Mouse (Mus musculus) central nervous system, embryonic 14 days (tissue): ENCODE measurements around the gene Kansl1. TPM values are rescaled to one million over a fixed set of nuclear protein-coding genes. Genes with fewer than 3 reads are reported as not detected.

ENCODE experiments used
- polyA plus RNA-seq: library from polyadenylated mRNA; depleted of rRNA; stranded (reverse); fragments of >200 nt; gene quantifications from 2 replicates; pipeline ENCODE4 v1.2.3, GENCODE M21; 2012; rRNA removed

Gene Kansl1
- 112 and 120 TPM in 2 replicates for polyA plus RNA-seq

GRCm38 (mm10) chr11:104468751-104469268, at the start of gene Kansl1:
TSS of gene Kansl1 (minus strand) at chr11:104468861.

Other genes with a start within 250 kb of the Kansl1 start
- gene Mapt, start 237.5 kb downstream of the Kansl1 start, polyA plus RNA-seq: 311 and 360 TPM in 2 replicates
- 29.5 and 30.7 TPM in 2 replicates for gene Cdc27, start 81.8 kb upstream of the Kansl1 start, polyA plus RNA-seq
- 3.0 and 67.6 TPM in 2 replicates for gene Myl4, start 81.8 kb upstream of the Kansl1 start, polyA plus RNA-seq
- gene Itgb3, start 139.1 kb upstream of the Kansl1 start, polyA plus RNA-seq: 1.1 and 1.8 TPM in 2 replicates
- 0.01 and 0.06 TPM in 2 replicates for gene Gm11639, start 216.8 kb upstream of the Kansl1 start, polyA plus RNA-seq